Mouse (Mus musculus) left cerebral cortex, adult 2 months (tissue): ENCODE results near the gene Gm28230. TPM values are rescaled to one million over a fixed set of nuclear protein-coding genes. Genes with fewer than 3 reads are reported as not detected.

ENCODE experiments used
- DNase-seq, 2 experiments: peaks; one replicate each; pipeline ENCODE4 v3.0.0; 2021 to 2022; ENCODE audit warnings: low spot score in 2 of 2, mixed read lengths in 1 of 2; ENCODE audit errors: extremely low spot score in 1 of 2
- H3K27ac ChIP-seq: fragments of 200-600 bp; 2 replicates; pipeline ENCODE4 v1.8.1; 2022
- H3K4me3 ChIP-seq: fragments of 200-600 bp; 2 replicates; pipeline ENCODE4 v1.8.1; 2022
- CTCF ChIP-seq: fragments of 200-600 bp; IDR thresholded peaks from 2 replicates; pipeline ENCODE4 v1.8.1; 2022; ENCODE audit warnings: antibody characterized with exemption, mild to moderate bottlenecking, moderate library complexity
- intact Hi-C: fragments of 180-260 bp; cut with DNase I; formaldehyde crosslinking; loops from one replicate; pipeline ENCODE4 v1.15.1; 2025
- total RNA-seq, 2 experiments: library from RNA; stranded (reverse); gene quantifications; 2 replicates each; pipeline ENCODE4 v1.2.3; 2021

The Gm28230 gene
- total RNA-seq, 2 experiments from 2014 or later = not detected

GRCm38 (mm10) chr2:74709465-74710419, 16.8 kb upstream of the Gm28230 start:
- no peak overlapping the region for H3K4me3 ChIP-seq
- TF ChIP-seq CTCF = no peak
- intact Hi-C loops = loop anchor here (5.0 to 10.0 kb wide), 3 partner anchors 33 to 715 kb away; partner anchors contain the start of gene Evx2
- DNase-seq = no peak
- H3K27ac ChIP-seq = no peak overlapping the region

- intact Hi-C loops = loop anchor here (5.0 kb wide), 1 partner anchor 54 kb away; the partner anchor contains the start of gene Evx2
- Histone ChIP-seq H3K4me3 (no peak overlapping the region), H3K27ac (no peak overlapping the region)
- no peak for TF ChIP-seq CTCF
- DNase-seq = no peak
These were observed 15.5 kb upstream of the Gm28230 start for GRCm38 (mm10) chr2:74710929-74711543.

GRCm38 (mm10) chr2:74711721-74712621, 14.6 kb upstream of the Gm28230 start, which contains the start of the genes Hoxd3 and Hoxd4:
Gene Hoxd3, plus strand, starts transcription at chr2:74711927.
Gene Hoxd4, plus strand, starts transcription at chr2:74711929.
- no peak within 1 kb of the TSS for H3K4me3 ChIP-seq
- no peak within 1 kb of the TSS for H3K27ac ChIP-seq
- TF ChIP-seq CTCF = no peak
- no peak for DNase-seq
- intact Hi-C loops = loop anchor here (5.0 kb wide), 1 partner anchor 55 kb away; the partner anchor contains the start of gene Evx2

GRCm38 (mm10) chr2:74713239-74714150, 13.0 kb upstream of the Gm28230 start:
- intact Hi-C loops = loop anchor here (2.0 to 5.0 kb wide), 2 partner anchors 56 to 425 kb away; partner anchors contain the start of gene Evx2

GRCm38 (mm10) chr2:74714156-74714789, 12.3 kb upstream of the Gm28230 start:
- no peak for TF ChIP-seq CTCF
- Histone ChIP-seq H3K4me3 (no peak overlapping the region), H3K27ac (no peak overlapping the region)
- DNase-seq = no peak
- intact Hi-C loops = loop anchor here (2.0 to 5.0 kb wide), 2 partner anchors 57 to 425 kb away; partner anchors contain the start of gene Evx2

More at GRCm38 (mm10) chr2:74713239-74714150, 13.0 kb upstream of the Gm28230 start:
- DNase-seq = no peak
- TF ChIP-seq CTCF = no peak
- Histone ChIP-seq H3K4me3 (no peak overlapping the region), H3K27ac (no peak overlapping the region)

- DNase-seq = no peak
- intact Hi-C loops = loop anchor here (1.0 to 5.0 kb wide), 4 partner anchors 58 to 597 kb away; partner anchors contain the start of gene Evx2
- H3K4me3 ChIP-seq = no peak overlapping the region
- no peak for TF ChIP-seq CTCF
- no peak overlapping the region for H3K27ac ChIP-seq
These were observed 11.6 kb upstream of the Gm28230 start for GRCm38 (mm10) chr2:74714881-74715280.

- intact Hi-C loops = loop anchor here (1.0 to 5.0 kb wide), 4 partner anchors 249 to 597 kb away; no protein-coding TSS in a partner anchor
These were observed 10.9 kb upstream of the Gm28230 start for GRCm38 (mm10) chr2:74715504-74716241.

GRCm38 (mm10) chr2:74720384-74720783, 6.1 kb upstream of the Gm28230 start:
- H3K4me3 ChIP-seq = no peak overlapping the region
- TF ChIP-seq CTCF = no peak
- no peak overlapping the region for H3K27ac ChIP-seq
- no peak for DNase-seq
- intact Hi-C loops = no loop called here

More at GRCm38 (mm10) chr2:74715504-74716241, 10.9 kb upstream of the Gm28230 start:
- Histone ChIP-seq H3K27ac (no peak overlapping the region), H3K4me3 (no peak overlapping the region)
- TF ChIP-seq CTCF = peak; percentile 74
- DNase-seq = peak; percentile 70 to 73

GRCm38 (mm10) chr2:74720955-74721491, 5.5 kb upstream of the Gm28230 start:
- TF ChIP-seq CTCF = no peak
- intact Hi-C loops = no loop called here
- Histone ChIP-seq H3K4me3 (no peak overlapping the region), H3K27ac (no peak overlapping the region)
- DNase-seq = no peak
